Mouse (Mus musculus) Muller cell, postnatal 12 days (primary cell): Measurements from ENCODE around the gene Olfr881.

Experiments
- DNase-seq: peaks from one replicate; pipeline ENCODE4 v3.0.0-alpha.2; 2015; ENCODE audit errors: inconsistent ontology term

Gene Olfr881

GRCm38 (mm10) chr9:37991525-37991924 is at the start of gene Olfr881:
Olfr881 (plus strand) TSS chr9:37991825.
- DNase-seq = no peak

GRCm38 (mm10) chr9:37998581-37999204 is 7.1 kb downstream of the Olfr881 start:
- peak; percentile 70 for DNase-seq

- DNase-seq = peak; percentile 77
Observed at GRCm38 (mm10) chr9:38000021-38000420, 8.4 kb downstream of the Olfr881 start.

GRCm38 (mm10) chr9:38025508-38025907 is 33.9 kb downstream of the Olfr881 start, which contains the start of gene Olfr883:
Olfr883 (plus strand) TSS chr9:38025808.
- DNase-seq = no peak
